Mouse (Mus musculus) thymus, adult 2 months (tissue): ENCODE data around the gene Pax7.

ENCODE experiments used
- CTCF ChIP-seq: fragments of 200-500 bp; IDR thresholded peaks from 2 replicates; pipeline ENCODE4 v1.5.1; 2012; ENCODE audit warnings: mild to moderate bottlenecking, control low read depth, low read length, moderate library complexity, borderline replicate concordance; ENCODE audit not compliant: control insufficient read depth, poor library complexity, insufficient read depth; ENCODE audit errors: extremely low read depth
- POLR2A ChIP-seq: fragments of 200-500 bp; IDR thresholded peaks from 2 replicates; pipeline ENCODE4 v1.6.1; 2012; ENCODE audit warnings: mild to moderate bottlenecking, low read length, control low read depth, moderate library complexity; ENCODE audit not compliant: control insufficient read depth, poor library complexity, insufficient read depth; ENCODE audit errors: extremely low read depth

DNA sequence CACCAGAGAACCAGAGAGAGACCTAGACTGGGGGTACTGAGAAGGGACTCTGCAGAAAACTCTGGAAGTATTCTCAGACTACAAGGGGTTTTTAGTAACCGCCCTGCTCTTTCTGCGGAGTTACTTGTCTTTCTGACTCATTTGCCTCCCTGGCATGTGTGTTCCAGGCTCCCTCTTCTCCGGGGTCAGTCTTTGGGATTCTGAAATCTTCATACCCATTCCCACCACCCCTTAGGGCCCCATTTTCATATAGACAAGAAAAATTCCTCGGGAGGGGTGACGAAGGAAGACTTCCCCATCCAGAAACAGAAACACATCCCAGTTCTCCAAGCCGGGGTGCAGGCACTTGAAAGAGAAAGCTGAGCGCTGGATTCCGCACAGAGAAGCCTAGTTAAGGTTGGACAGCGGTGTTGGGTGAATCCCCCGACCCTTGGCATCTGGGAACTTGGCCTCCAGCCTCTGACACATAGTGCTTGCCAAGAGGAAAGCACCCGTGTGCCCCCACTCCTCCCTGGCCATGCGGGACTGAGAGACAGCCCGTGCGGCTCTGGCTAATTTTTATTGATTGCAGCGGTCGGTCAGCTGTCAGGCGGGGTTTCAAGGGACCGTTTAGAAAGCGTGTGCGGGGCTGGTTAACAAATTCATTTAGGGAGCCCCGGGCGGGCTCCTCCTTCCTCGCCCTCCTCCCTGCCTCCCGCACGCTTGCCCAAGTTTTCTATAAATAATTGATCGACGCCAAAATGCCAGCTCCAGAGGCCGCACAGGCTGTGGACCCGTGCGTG lies 5.6 kb downstream of the Pax7 start:
- TF ChIP-seq CTCF = no peak
- TF ChIP-seq POLR2A = no peak
